Mouse (Mus musculus) erythroblast, embryonic 14.5 days (primary cell): ENCODE results near the gene H2-M10.2.

ENCODE experiments used
- GATA1 ChIP-seq: IDR thresholded peaks from 2 replicates; pipeline ENCODE4 v1.6.1; 2012; ENCODE audit warnings: low read length, inconsistent platforms, mixed read lengths
- TAL1 ChIP-seq: IDR thresholded peaks from 3 replicates; pipeline ENCODE4 v1.6.1; 2012; ENCODE audit warnings: low read length, inconsistent platforms, mixed read lengths

DNA sequence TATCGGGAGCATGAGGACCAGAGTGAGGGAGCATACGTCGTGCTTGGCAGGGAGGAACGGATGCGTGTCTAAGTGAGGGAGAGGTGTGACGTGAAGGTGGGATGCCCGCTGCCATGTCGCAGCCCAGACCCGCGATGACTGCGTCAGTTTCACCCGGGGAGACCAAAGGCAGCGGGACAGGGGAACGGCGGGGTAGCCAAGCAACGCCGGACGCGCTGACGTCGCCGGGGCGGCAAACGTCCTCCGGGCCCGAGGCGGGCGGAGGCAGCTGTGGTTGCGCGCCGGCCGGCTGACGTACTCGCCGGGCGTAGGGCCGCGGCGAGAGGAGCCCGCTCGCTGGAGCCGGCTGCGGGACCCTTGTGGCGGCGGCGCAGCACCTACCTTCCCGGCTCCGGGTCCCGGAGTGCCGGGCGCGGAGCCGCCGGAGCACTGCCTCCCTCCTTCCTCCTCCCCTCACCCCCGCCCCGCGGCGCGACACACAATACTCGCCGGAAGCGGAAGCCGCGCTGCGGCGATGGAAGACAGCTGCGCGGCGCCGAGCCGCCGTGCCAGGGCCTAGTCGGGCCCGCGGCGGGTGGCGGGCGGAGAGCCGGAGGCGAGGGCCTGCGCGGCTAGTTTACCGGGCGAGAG lies 15.2 kb downstream of the H2-M10.2 start:
- TF ChIP-seq TAL1 (no peak), GATA1 (no peak)
